Mouse (Mus musculus): ENCODE measurements at regions not wholly inside any gene's neighbourhood (a gene's known extent, or its start where the extent isn't known, plus 50 kb on each side); places are given as distances from the start of the nearest gene placed in this dataset.
A peak's percentile ranks its signal among the peaks of the same experiment; 100 is the strongest.

- DNase-seq (ENCODE audit: low read depth in 1 of 2, low spot score in 2 of 2), result no peak
Measured at GRCm38 (mm10) chr1:183619451-183620059, 201.5 kb downstream of the Hhipl2 start.

GRCm38 (mm10) chr1:183622341-183622740 lies 204.3 kb downstream of the Hhipl2 start:
- DNase-seq (ENCODE audit: low read depth in 1 of 2, low spot score in 2 of 2), result no peak

GRCm38 (mm10) chr1:183624266-183624665 lies 206.3 kb downstream of the Hhipl2 start:
- no peak for DNase-seq (ENCODE audit: low read depth in 1 of 2, low spot score in 2 of 2)

- DNase-seq (ENCODE audit: low read depth in 1 of 2, low spot score in 2 of 2), result no peak
Measured at GRCm38 (mm10) chr1:183633810-183634209, 215.8 kb downstream of the Hhipl2 start.

GRCm38 (mm10) chr1:183634836-183635235 lies 216.8 kb downstream of the Hhipl2 start:
- no peak for DNase-seq (ENCODE audit: low read depth in 1 of 2, low spot score in 2 of 2)

GRCm38 (mm10) chr1:183637214-183637613 lies 219.2 kb downstream of the Hhipl2 start:
- no peak for DNase-seq (ENCODE audit: low read depth in 1 of 2, low spot score in 2 of 2)

GRCm38 (mm10) chr1:183639332-183639731 lies 221.3 kb downstream of the Hhipl2 start:
- no peak for DNase-seq (ENCODE audit: low read depth in 1 of 2, low spot score in 2 of 2)

GRCm38 (mm10) chr1:183640568-183640967 lies 222.6 kb downstream of the Hhipl2 start:
- DNase-seq (ENCODE audit: low read depth in 1 of 2, low spot score in 2 of 2), result no peak

- DNase-seq (ENCODE audit: low read depth in 1 of 2, low spot score in 2 of 2), result no peak
Measured at GRCm38 (mm10) chr1:183644001-183644400, 226.0 kb downstream of the Hhipl2 start.

- DNase-seq (ENCODE audit: low read depth in 1 of 2, low spot score in 2 of 2), result no peak
Measured at GRCm38 (mm10) chr1:183653878-183654277, 235.9 kb downstream of the Hhipl2 start.

- DNase-seq (ENCODE audit: low read depth in 1 of 2, low spot score in 2 of 2), result peak in 1 of 2 experiments; percentile 32
Measured at GRCm38 (mm10) chr1:183657043-183657442, 239.0 kb downstream of the Hhipl2 start.

- DNase-seq (ENCODE audit: low read depth in 1 of 2, low spot score in 2 of 2), result no peak
Measured at GRCm38 (mm10) chr1:183660541-183660940, 242.5 kb downstream of the Hhipl2 start.

- DNase-seq (ENCODE audit: low read depth in 1 of 2, low spot score in 2 of 2), result no peak
Measured at GRCm38 (mm10) chr1:183662369-183663043, 244.5 kb downstream of the Hhipl2 start.

GRCm38 (mm10) chr1:183669271-183669670 lies 251.3 kb downstream of the Hhipl2 start:
- no peak for DNase-seq (ENCODE audit: low read depth in 1 of 2, low spot score in 2 of 2)

- DNase-seq (ENCODE audit: low read depth in 1 of 2, low spot score in 2 of 2), result no peak
Measured at GRCm38 (mm10) chr1:183669674-183670073, 251.7 kb downstream of the Hhipl2 start.

GRCm38 (mm10) chr1:183670542-183670941 lies 252.5 kb downstream of the Hhipl2 start:
- DNase-seq (ENCODE audit: low read depth in 1 of 2, low spot score in 2 of 2), result no peak

- no peak for DNase-seq (ENCODE audit: low read depth in 1 of 2, low spot score in 2 of 2)
Measured at GRCm38 (mm10) chr1:183671541-183671940, 253.5 kb downstream of the Hhipl2 start.

- DNase-seq (ENCODE audit: low read depth in 1 of 2, low spot score in 2 of 2), result no peak
Measured at GRCm38 (mm10) chr1:183672521-183672920, 254.5 kb downstream of the Hhipl2 start.

- DNase-seq (ENCODE audit: low read depth in 1 of 2, low spot score in 2 of 2), result no peak
Measured at GRCm38 (mm10) chr1:183677585-183677984, 259.6 kb downstream of the Hhipl2 start.

- DNase-seq (ENCODE audit: low read depth in 1 of 2, low spot score in 2 of 2), result no peak
Measured at GRCm38 (mm10) chr1:183679949-183680348, 261.9 kb downstream of the Hhipl2 start.

GRCm38 (mm10) chr1:183686056-183686455 lies 268.0 kb downstream of the Hhipl2 start:
- DNase-seq (ENCODE audit: low read depth in 1 of 2, low spot score in 2 of 2), result no peak

GRCm38 (mm10) chr1:183692756-183693155 lies 274.7 kb downstream of the Hhipl2 start:
- no peak for DNase-seq (ENCODE audit: low read depth in 1 of 2, low spot score in 2 of 2)

GRCm38 (mm10) chr1:183699284-183699683 lies 281.3 kb downstream of the Hhipl2 start:
- DNase-seq (ENCODE audit: low read depth in 1 of 2, low spot score in 2 of 2), result no peak

Measured in monocyte, adult 2 months (primary cell).